In genomic region chr2:180902086-180902485, GRCm38 (mm10) we compare ENCODE assay signal across 8 mouse cellular contexts. TPM values are rescaled to one million over a fixed set of nuclear protein-coding genes. Genes with fewer than 3 reads are reported as not detected.
DNase-seq lines count a peak whose midpoint lies in the region; TF ChIP-seq lines count a peak whose summit lies in the region.

No protein-coding gene starts in this region.

- no peak for TF ChIP-seq POLR2A in heart, adult 2 months (IDR thresholded peaks at IDR 0.05; ENCODE audit: insufficient read depth, low read depth, low read length)

- peak; percentile 65 for TF ChIP-seq CTCF in heart, adult 2 months (IDR thresholded peaks at IDR 0.05)

- H3K9ac ChIP-seq in heart, adult 2 months (ENCODE audit: low read depth, low read length) = no peak overlapping the region

- H3K4me3 ChIP-seq in heart, adult 2 months = no peak overlapping the region

- intact Hi-C loops in heart, adult 2 months (cut with DNase I) = no loop called here

- no peaks in the 10 kb centered on the region for H3K4me1 ChIP-seq in heart, adult 2 months (ENCODE audit: control insufficient read depth, insufficient read depth, low read length)

- TF ChIP-seq EP300 in heart, adult 2 months (IDR thresholded peaks at IDR 0.05; ENCODE audit: insufficient read depth, low read depth, low read length) = no peak

- no peak for DNase-seq in heart, adult 2 months
- no peak for DNase-seq in heart, postnatal 4 days
- DNase-seq in right cerebral cortex, adult 18-20 months = peak; percentile 29
- DNase-seq in right cerebral cortex, postnatal 4 days = no peak
- peak; percentile 65 to 74 for DNase-seq in cerebellum, postnatal 10 days
- DNase-seq in retina, postnatal 1 day = peak; percentile 71
- no peak for DNase-seq in spleen, postnatal 36 days (ENCODE audit: low spot score in 2 of 2)
- no peak for DNase-seq in heart, adult 11 months

- H3K36me3 ChIP-seq in heart, adult 2 months (ENCODE audit: control insufficient read depth, insufficient read depth, low read length) = no peaks in the 10 kb centered on the region

- H3K79me2 ChIP-seq in heart, adult 2 months (replicated peaks; ENCODE audit: control insufficient read depth, insufficient read depth, low read length) = no peaks in the 10 kb centered on the region

- no peaks in the 10 kb centered on the region for H3K27me3 ChIP-seq in heart, adult 2 months (ENCODE audit: control insufficient read depth, insufficient read depth, low read length)

- no peak overlapping the region for H3K27ac ChIP-seq in heart, adult 2 months

- 42% methylated on average over 2 of the region's 2 CpGs for WGBS in heart, adult 2 months

RNA-seq across cellular contexts. Expression of gene Ythdf1, which starts 18.7 kb away (rescaled TPM):
- 10 to 100 TPM; 31.7 to 36.4 TPM for total RNA-seq in heart, adult 2 months (2021)
- polyA plus RNA-seq in heart, adult 2 months (2012; rRNA removed) = 30.8 and 51.1 TPM in 2 replicates
- total RNA-seq in heart, postnatal 4 days (2021) = 10 to 100 TPM; 47.0 to 47.8 TPM

RNA-seq across cellular contexts. Expression of gene Birc7, which starts 26.7 kb away (rescaled TPM):
- total RNA-seq in heart, adult 2 months (2021) = not detected
- polyA plus RNA-seq in heart, adult 2 months (2012; rRNA removed) = not detected in 2 replicates
- total RNA-seq in heart, postnatal 4 days (2021) = not detected

RNA-seq across cellular contexts. Expression of gene Nkain4, which starts 52.4 kb away (rescaled TPM):
- 1 to 10 TPM; 7.0 to 7.3 TPM for total RNA-seq in heart, adult 2 months (2021)
- 18.0 and 29.4 TPM in 2 replicates for polyA plus RNA-seq in heart, adult 2 months (2012; rRNA removed)
- 10 to 100 TPM; 12.5 to 13.4 TPM for total RNA-seq in heart, postnatal 4 days (2021)

Comparison
In these comparisons a context has a peak if more than half of its experiments do, and no peak if none do; other contexts are left out.
1. DNase-seq: peak in right cerebral cortex, adult 18-20 months (single experiment), cerebellum, postnatal 10 days (2 of 2) and retina, postnatal 1 day (single experiment); none in heart, adult 2 months (0 of 2), heart, postnatal 4 days (single experiment), right cerebral cortex, postnatal 4 days (single experiment), spleen, postnatal 36 days (0 of 2) and heart, adult 11 months (single experiment).